ENCODE assay signal across 9 mouse cellular contexts in genomic region chr12:112677943-112678554, GRCm38 (mm10). TPM values are rescaled to one million over a fixed set of nuclear protein-coding genes. Genes with fewer than 3 reads are reported as not detected.
DNase-seq lines count a peak whose midpoint lies in the region; ATAC-seq and TF ChIP-seq lines count a peak whose summit lies in the region.
"Had no signal": no experiment of that assay in that cellular context is flagged by ENCODE, and none has a peak within 500 bp of the region (broad histone marks: within the 10 kb centered on the region; RNA-seq: fewer than 3 reads in every experiment).

No protein-coding gene starts in this region.

- ATAC-seq in lung, postnatal 0 days, result no peak

- no peak for TF ChIP-seq POLR2A in olfactory bulb, adult 2 months (IDR thresholded peaks at IDR 0.05; ENCODE audit: insufficient read depth, low read depth, low read length)

- no peaks in the 10 kb centered on the region for H3K36me3 ChIP-seq in lung, postnatal 0 days (ENCODE audit: insufficient read depth, low read length)
- H3K36me3 ChIP-seq in forebrain, embryonic 10.5 days (replicated peaks), result peaks cover 17% of the 10 kb centered on the region
- no peaks in the 10 kb centered on the region for H3K36me3 ChIP-seq in limb, embryonic 10.5 days

- H3K27ac ChIP-seq in lung, postnatal 0 days (ENCODE audit: low read length), result peak overlapping the region; percentile 80
- H3K27ac ChIP-seq in forebrain, embryonic 10.5 days, result peak overlapping the region; percentile 83
- H3K27ac ChIP-seq in limb, embryonic 10.5 days, result peak overlapping the region; percentile 85
- H3K27ac ChIP-seq in olfactory bulb, adult 2 months (ENCODE audit: insufficient read depth, low read depth, low read length), result no peak overlapping the region

- TF ChIP-seq EP300 in lung, postnatal 0 days (IDR thresholded peaks at IDR 0.05), result no peak

- peak; percentile 61 for TF ChIP-seq CTCF in lung, postnatal 0 days (IDR thresholded peaks at IDR 0.05)
- no peak for TF ChIP-seq CTCF in olfactory bulb, adult 2 months (IDR thresholded peaks at IDR 0.05; ENCODE audit: insufficient read depth, low read depth, low read length)

- H3K9ac ChIP-seq in lung, postnatal 0 days (replicated peaks; ENCODE audit: low read depth), result peak overlapping the region; percentile 46

- WGBS in lung, postnatal 0 days, result 21% methylated on average over 19 of the region's 19 CpGs
- 20% methylated on average over 19 of the region's 19 CpGs for WGBS in forebrain, embryonic 10.5 days
- 20% methylated on average over 19 of the region's 19 CpGs for WGBS in limb, embryonic 10.5 days
- WGBS in olfactory bulb, adult 2 months, result 49% methylated on average over 19 of the region's 19 CpGs

- DNase-seq in lung, postnatal 0 days (ENCODE audit: low spot score), result no peak
- DNase-seq in lung, postnatal 25 days (ENCODE audit: low spot score), result no peak
- no peak for DNase-seq in forebrain, embryonic 10.5 days (ENCODE audit: extremely low spot score, low spot score)
- no peak for DNase-seq in limb, embryonic 10.5 days (ENCODE audit: low spot score)
- DNase-seq in frontal cortex, postnatal 36 days (ENCODE audit: low spot score in 2 of 2), result no peak
- no peak for DNase-seq in frontal cortex, postnatal 14 days (ENCODE audit: low spot score in 2 of 2)
- DNase-seq in cerebellum, postnatal 25 days, result no peak
- DNase-seq: layer of hippocampus, adult 9-11 months had no signal

- H3K4me3 ChIP-seq in lung, postnatal 0 days (ENCODE audit: low read depth, low read length), result peak overlapping the region; percentile 50
- peak overlapping the region; percentile 74 for H3K4me3 ChIP-seq in forebrain, embryonic 10.5 days
- H3K4me3 ChIP-seq in limb, embryonic 10.5 days, result peak overlapping the region; percentile 75
- H3K4me3 ChIP-seq in olfactory bulb, adult 2 months (ENCODE audit: insufficient read depth, low read depth, low read length), result peak overlapping the region; percentile 50

- H3K4me2 ChIP-seq in lung, postnatal 0 days (replicated peaks; ENCODE audit: low read depth, low read length), result peak overlapping the region; percentile 72

- peaks cover 7% of the 10 kb centered on the region for H3K4me1 ChIP-seq in lung, postnatal 0 days (ENCODE audit: insufficient read depth, low read depth, low read length)
- peaks cover 62% of the 10 kb centered on the region for H3K4me1 ChIP-seq in forebrain, embryonic 10.5 days
- H3K4me1 ChIP-seq in limb, embryonic 10.5 days, result peaks cover 43% of the 10 kb centered on the region
- H3K4me1 ChIP-seq in olfactory bulb, adult 2 months (ENCODE audit: control insufficient read depth, insufficient read depth, low read length), result peaks cover 48% of the 10 kb centered on the region

- H3K9me3 ChIP-seq in lung, postnatal 0 days (ENCODE audit: low read length), result no peaks in the 10 kb centered on the region
- H3K9me3 ChIP-seq in forebrain, embryonic 10.5 days, result no peaks in the 10 kb centered on the region
- H3K9me3 ChIP-seq in limb, embryonic 10.5 days (replicated peaks), result no peaks in the 10 kb centered on the region

- H3K27me3 ChIP-seq in lung, postnatal 0 days (replicated peaks; ENCODE audit: insufficient read depth, low read length), result no peaks in the 10 kb centered on the region
- peaks cover 71% of the 10 kb centered on the region for H3K27me3 ChIP-seq in forebrain, embryonic 10.5 days (ENCODE audit: poor library complexity, severe bottlenecking)
- H3K27me3 ChIP-seq in limb, embryonic 10.5 days (ENCODE audit: low read depth, poor library complexity, severe bottlenecking), result peaks cover 70% of the 10 kb centered on the region

RNA-seq across cellular contexts. Expression of gene Zbtb42, which starts 0.6 kb away (rescaled TPM):
- polyA plus RNA-seq in lung, postnatal 0 days (2015; fragmentation: Nextera tagmentation; extraction: Ambion mirVana), result 14.0 and 14.6 TPM in 2 replicates
- 4.1 and 4.3 TPM in 2 replicates for polyA plus RNA-seq in forebrain, embryonic 10.5 days (2016; fragmentation: Nextera tagmentation; extraction: Ambion mirVana)
- 1.4 and 2.7 TPM in 2 replicates for polyA plus RNA-seq in limb, embryonic 10.5 days (2016; fragmentation: Nextera tagmentation; extraction: Ambion mirVana)
- not detected in 2 replicates for polyA plus RNA-seq in olfactory bulb, adult 2 months (2012; ENCODE audit: insufficient read depth, insufficient read length, low replicate concordance, missing spikeins)

RNA-seq across cellular contexts. Expression of gene Akt1, which starts 3.4 kb away (rescaled TPM):
- 78.8 and 91.3 TPM in 2 replicates for polyA plus RNA-seq in lung, postnatal 0 days (2015; fragmentation: Nextera tagmentation; extraction: Ambion mirVana)
- 39.2 and 41.9 TPM in 2 replicates for polyA plus RNA-seq in forebrain, embryonic 10.5 days (2016; fragmentation: Nextera tagmentation; extraction: Ambion mirVana)
- polyA plus RNA-seq in limb, embryonic 10.5 days (2016; fragmentation: Nextera tagmentation; extraction: Ambion mirVana), result 59.3 and 82.8 TPM in 2 replicates
- polyA plus RNA-seq in olfactory bulb, adult 2 months (2012; ENCODE audit: insufficient read depth, insufficient read length, low replicate concordance, missing spikeins), result not detected in 2 replicates

RNA-seq across cellular contexts. Expression of gene Siva1, which starts 33.6 kb away (rescaled TPM):
- 130 and 152 TPM in 2 replicates for polyA plus RNA-seq in lung, postnatal 0 days (2015; fragmentation: Nextera tagmentation; extraction: Ambion mirVana)
- 361 and 369 TPM in 2 replicates for polyA plus RNA-seq in forebrain, embryonic 10.5 days (2016; fragmentation: Nextera tagmentation; extraction: Ambion mirVana)
- 359 and 361 TPM in 2 replicates for polyA plus RNA-seq in limb, embryonic 10.5 days (2016; fragmentation: Nextera tagmentation; extraction: Ambion mirVana)
- not detected in 2 replicates for polyA plus RNA-seq in olfactory bulb, adult 2 months (2012; ENCODE audit: insufficient read depth, insufficient read length, low replicate concordance, missing spikeins)

RNA-seq across cellular contexts. Expression of gene Cep170b, which starts 42.2 kb away (rescaled TPM):
- 17.5 and 20.8 TPM in 2 replicates for polyA plus RNA-seq in lung, postnatal 0 days (2015; fragmentation: Nextera tagmentation; extraction: Ambion mirVana)
- polyA plus RNA-seq in forebrain, embryonic 10.5 days (2016; fragmentation: Nextera tagmentation; extraction: Ambion mirVana), result 5.9 and 7.9 TPM in 2 replicates
- 6.7 and 12.3 TPM in 2 replicates for polyA plus RNA-seq in limb, embryonic 10.5 days (2016; fragmentation: Nextera tagmentation; extraction: Ambion mirVana)
- polyA plus RNA-seq in olfactory bulb, adult 2 months (2012; ENCODE audit: insufficient read depth, insufficient read length, low replicate concordance, missing spikeins), result not detected in 2 replicates

RNA-seq across cellular contexts. Expression of gene Adssl1, which starts 58.2 kb away (rescaled TPM):
- 29.9 and 43.0 TPM in 2 replicates for polyA plus RNA-seq in lung, postnatal 0 days (2015; fragmentation: Nextera tagmentation; extraction: Ambion mirVana)
- polyA plus RNA-seq in forebrain, embryonic 10.5 days (2016; fragmentation: Nextera tagmentation; extraction: Ambion mirVana), result 4.9 and 6.6 TPM in 2 replicates
- polyA plus RNA-seq in limb, embryonic 10.5 days (2016; fragmentation: Nextera tagmentation; extraction: Ambion mirVana), result 1.9 and 3.0 TPM in 2 replicates
- polyA plus RNA-seq in olfactory bulb, adult 2 months (2012; ENCODE audit: insufficient read depth, insufficient read length, low replicate concordance, missing spikeins), result not detected in 2 replicates

Comparison
In these comparisons a context has a peak if more than half of its experiments do, and no peak if none do; other contexts are left out.
1. RNA of gene Siva1, which starts 33.6 kb away (polyA plus RNA-seq): 361 to 369 TPM in forebrain, embryonic 10.5 days, 359 to 361 TPM in limb, embryonic 10.5 days and 130 to 152 TPM in lung, postnatal 0 days; not detected in olfactory bulb, adult 2 months; every median in the first group is over 100 times any median in the second.
2. Peak in every context shown above with its lines, with median percentiles within 50 percentile points of each other: H3K4me3 ChIP-seq.